Mouse (Mus musculus) ovary, postnatal 36 days (tissue): ENCODE data around the gene Lrrc17.
"Not testable (repeated sequence)": the region's sequence is repeated elsewhere in the genome, so short reads cannot be mapped to it uniquely, and the experiment has no call there.

Source experiments
- DNase-seq: peaks from one replicate; pipeline ENCODE4 v3.0.0; 2022; ENCODE audit warnings: low spot score, mixed read lengths

Gene Lrrc17

DNA sequence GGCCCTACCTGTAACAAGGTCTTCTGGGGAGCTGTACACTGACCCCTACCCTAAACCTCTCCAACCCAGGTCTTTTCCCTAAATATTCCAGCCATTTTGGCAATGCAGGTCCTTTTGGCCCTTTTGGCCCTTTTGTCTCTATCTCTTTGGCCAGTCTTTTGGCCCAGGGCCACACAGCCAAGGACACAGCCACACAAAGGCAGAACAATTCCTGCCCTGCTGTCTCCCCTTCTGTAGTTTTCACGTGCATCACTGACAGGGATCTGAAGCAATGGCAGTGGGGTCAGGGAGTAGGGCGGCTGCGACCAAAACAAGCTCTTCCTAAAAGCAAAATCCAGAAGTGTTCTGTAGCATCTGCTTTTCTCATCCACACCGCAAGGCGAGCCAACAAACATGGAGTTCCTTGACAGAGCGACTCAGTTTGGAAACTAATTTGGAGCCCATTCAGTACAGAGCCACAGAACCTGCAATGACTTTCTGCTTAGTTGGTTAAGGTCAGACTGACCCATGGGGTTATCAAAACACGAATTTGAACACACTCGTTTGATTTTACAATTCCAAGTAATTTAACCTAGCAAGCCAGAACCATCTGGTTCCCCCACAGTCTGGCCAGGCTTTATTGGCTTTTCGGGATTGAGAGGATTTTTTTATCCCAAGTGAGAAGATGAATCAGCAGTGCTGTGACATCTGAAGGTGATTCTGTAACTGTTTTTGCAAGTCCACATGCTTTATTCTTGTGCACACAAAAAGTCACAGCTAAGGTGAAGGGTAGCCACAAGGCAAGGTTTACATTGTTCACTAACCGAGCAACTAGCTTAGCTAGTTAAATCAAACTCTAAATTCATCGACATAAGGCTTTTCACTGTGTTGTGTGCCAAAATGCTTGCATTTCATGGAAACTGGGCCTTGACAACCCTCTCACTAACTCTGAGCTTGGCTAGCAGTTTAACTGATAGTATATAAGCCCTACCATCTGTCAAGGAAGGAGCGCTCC, 65.2 kb downstream of the Lrrc17 start:
- DNase-seq = peak; percentile 28

DNA sequence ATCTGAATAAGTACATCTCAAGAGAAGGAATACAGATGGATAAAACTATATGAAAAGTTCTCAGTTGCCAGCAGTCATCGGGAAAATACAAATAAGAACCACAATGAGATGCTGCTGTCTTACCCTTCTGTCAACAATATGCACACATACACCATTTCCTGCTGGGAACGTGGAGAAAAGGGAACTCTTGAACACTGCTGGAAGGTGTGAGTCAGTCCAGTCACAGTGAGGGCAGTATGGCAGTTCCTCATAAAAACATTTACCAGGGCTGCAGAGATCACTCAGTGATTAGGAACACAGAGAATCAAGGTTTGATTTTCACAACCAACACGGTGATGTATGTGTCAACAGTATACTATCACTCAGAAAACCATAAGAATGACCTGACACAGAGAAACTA, 67.6 kb downstream of the Lrrc17 start:
- DNase-seq = no peak

DNA sequence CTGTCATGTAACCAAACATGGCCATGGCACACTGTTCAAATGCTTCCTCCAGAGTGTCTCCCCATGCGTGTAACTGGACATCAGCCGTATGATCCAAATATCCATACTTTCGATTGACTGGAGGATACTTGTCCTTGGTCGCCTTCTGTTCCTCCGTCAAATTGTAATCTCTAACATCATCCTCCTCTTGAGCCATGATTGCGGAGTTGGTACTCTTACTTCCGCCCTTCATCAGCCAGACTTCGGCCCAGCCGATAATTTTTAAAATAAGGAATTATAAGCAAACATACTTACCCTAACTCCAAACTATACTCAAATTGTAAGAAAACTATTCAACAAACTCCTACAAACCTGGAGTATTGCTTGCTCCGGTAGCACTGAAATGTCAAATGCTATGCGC, 70.9 kb downstream of the Lrrc17 start:
- not testable (repeated sequence) for DNase-seq

DNA sequence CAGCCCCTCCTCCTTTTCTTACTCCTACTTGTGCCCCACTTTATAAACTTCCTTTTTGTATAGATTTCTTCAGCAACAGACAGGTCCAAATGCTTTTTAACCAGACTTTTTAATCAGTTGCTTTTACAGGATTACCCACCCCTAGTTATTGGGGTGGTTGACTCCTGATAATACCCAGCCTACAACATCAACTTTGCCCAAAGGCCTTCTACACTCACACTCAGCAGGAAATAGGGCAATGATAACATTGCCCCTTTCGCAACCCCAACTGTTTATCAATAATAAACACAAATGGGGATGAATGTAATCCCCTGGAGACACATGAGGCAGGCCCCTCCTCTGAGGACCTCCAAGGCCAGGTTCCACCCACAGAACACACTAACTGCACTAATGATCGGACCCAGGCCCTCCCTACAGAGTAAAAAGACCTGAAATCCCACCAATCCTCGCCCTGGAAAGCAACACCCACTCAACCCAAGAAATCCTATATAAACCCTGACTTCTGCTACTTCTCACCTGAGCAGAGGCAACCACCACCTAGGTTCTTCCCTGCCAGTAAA, 73.2 kb downstream of the Lrrc17 start:
- DNase-seq = no peak
